Mouse (Mus musculus): ENCODE results near the gene Dhx33.

The Dhx33 gene

DNA sequence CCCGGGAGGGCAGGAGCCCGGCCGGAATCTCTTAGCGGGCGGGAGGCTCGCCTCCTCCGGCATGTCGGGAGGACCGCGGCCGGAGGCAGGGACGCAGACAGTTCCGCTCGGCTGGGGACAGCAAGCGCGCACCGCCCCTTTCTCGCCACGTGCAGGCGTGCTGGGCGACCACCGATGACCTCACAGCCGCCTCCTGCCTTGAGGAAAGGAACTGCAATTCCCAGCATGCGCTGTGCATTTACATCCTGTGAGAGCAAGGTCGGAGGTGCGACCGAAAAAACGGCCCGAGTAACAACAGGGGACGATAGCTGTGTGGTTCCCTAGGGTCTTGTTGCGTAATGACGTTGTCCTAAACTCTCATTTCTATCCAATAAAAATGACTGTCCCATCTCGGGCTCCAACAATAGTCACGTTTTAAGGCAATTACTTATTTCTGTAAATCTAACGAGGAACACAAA, at the start of gene Dhx33:
Gene Dhx33, minus strand, starts transcription at position 122 of the 458 bp plus-strand sequence.
- DNase-seq (ENCODE audit: low read depth in 1 of 2, low spot score in 2 of 2): peak; percentile 88 to 89

DNA sequence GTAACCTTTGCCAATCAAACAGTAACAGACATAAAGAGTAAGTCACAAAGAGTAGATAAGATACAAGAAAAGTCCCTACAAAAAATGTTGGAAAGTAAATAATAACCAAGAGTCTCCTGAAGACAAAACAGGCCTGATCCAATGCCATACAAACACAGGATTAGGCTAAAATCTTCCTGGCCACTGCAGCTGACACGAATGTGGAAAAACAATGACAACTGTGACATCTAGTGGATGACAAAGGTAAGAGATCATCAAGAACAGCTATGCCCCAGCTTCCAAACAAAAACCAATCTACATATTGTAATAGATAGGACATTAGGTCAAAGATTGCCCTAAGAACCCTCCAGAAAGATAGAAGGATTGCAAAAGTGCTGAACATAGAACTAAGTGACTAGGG, 48.3 kb upstream of the Dhx33 start:
- DNase-seq (ENCODE audit: low read depth in 1 of 2, low spot score in 2 of 2): no peak

DNA sequence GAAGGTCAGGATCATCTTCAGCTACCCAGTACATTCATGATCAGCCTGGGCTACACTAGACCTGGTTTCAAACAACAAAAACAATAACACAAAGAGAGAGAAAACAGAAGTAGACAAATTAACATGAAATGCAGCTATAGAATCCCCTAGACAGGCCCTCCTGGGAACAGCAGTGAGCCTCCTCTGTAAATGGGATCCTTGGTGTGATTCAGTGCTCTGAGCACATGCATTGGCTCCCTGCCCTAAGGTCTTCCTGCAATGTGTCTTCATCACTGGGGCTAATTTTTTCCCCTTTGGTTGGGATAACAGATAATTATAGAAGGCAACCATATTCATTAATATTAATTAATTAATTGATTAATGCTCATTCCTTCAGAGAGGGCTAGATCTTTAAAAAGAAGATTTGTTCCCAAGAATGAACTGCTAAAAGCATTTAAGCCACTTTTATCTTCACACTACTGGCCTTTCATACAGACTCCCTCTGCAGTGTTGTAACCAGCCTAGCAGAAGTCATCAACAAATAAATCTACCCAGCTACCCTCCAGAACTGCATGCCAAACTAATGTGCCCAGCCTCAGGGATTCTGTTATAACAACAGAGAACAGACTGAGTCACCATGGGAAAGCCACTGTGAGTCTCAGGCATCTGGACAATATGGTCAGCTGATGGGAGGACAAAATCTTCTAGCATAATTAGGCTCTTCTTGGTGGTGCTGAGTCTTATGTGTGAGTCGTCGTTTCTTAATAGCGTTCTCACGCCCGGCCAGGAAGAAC, 35.5 kb upstream of the Dhx33 start:
- DNase-seq (ENCODE audit: low read depth in 1 of 2, low spot score in 2 of 2): no peak

DNA sequence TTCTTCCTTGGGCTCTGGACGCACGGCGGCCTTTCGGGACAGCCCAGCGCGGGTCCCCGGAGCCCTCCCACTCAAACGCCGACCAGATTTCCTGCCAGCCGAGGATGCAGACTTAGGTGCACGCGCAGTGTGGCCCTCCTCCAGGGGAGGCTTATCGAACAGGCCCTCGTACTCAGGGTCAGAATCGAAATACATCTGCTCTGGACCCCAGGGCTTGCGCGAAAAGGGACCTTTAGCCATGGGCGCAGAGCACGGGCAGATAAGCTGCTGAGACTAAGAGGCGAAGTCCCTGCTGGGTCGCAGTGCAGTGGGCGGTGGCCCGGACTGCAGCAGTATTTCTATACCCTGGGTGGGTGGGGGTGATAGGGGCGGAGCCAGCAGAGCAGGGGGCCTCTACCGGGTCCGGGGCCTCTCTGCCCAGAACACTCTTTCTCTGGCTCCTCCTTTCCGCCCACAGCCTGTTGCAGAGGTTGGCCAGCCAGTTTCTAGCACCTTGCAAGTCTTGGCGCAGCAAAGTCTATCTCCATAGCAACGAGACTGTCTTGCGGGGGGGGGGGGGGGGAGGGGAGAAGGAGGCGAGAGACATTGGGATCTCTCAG, 29.0 kb upstream of the Dhx33 start, which contains the start of gene 6330403K07Rik:
Gene 6330403K07Rik, minus strand, starts transcription at position 351 of the 599 bp plus-strand sequence.
- no peak for DNase-seq (ENCODE audit: low read depth in 1 of 2, low spot score in 2 of 2)

DNA sequence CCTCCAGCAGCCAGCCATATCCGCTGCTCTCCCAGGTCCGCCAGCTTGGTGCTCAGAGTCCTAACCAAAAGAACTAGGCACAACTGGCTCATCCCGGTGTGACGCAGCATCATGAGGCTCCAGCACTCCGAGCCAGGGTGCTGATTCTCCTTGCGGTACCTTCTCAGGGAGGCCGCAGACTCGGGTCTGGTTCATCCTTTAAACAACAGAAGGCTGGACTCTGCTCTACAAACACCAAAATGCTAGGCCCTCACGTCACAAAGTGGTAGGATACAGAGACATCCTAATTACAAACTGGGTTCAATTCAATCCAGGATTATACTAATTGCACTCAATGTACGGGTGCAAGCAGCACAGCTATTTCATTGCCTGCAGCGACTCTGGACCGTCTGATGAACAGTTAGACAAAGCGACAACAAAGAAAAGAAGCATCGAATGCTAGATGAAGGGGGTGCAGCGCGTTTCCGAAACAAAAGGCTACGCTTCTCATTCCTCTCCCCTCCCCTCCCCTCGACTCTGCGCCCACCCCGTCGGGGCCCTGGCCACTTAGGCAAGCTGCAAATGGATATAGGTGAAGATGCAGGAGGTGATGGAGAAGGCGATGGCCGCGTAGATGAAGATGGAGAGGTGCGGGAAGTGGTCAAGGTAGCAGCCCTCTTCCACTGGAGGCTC, 28.4 kb upstream of the Dhx33 start:
- DNase-seq (ENCODE audit: low read depth in 1 of 2, low spot score in 2 of 2): no peak

DNA sequence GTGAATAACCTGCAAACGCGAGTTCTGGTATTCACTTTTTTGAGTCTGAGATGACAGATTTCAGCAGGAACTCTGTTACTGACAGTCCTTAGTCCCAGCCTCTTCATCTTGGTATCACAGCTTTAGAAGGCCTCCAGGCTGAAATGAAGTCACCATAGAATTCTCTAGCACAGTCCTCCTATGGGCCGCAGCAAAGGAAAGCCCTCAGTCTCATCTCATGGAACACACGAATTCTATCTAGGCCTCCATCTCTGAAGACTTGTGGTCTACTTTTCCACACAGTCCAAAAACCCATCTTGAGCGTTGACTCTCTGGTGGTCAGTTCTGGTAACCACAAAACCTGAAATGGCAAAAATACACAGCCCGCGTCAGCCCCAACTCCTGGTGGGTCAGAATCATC, 27.8 kb upstream of the Dhx33 start:
- DNase-seq (ENCODE audit: low read depth in 1 of 2, low spot score in 2 of 2): no peak

DNA sequence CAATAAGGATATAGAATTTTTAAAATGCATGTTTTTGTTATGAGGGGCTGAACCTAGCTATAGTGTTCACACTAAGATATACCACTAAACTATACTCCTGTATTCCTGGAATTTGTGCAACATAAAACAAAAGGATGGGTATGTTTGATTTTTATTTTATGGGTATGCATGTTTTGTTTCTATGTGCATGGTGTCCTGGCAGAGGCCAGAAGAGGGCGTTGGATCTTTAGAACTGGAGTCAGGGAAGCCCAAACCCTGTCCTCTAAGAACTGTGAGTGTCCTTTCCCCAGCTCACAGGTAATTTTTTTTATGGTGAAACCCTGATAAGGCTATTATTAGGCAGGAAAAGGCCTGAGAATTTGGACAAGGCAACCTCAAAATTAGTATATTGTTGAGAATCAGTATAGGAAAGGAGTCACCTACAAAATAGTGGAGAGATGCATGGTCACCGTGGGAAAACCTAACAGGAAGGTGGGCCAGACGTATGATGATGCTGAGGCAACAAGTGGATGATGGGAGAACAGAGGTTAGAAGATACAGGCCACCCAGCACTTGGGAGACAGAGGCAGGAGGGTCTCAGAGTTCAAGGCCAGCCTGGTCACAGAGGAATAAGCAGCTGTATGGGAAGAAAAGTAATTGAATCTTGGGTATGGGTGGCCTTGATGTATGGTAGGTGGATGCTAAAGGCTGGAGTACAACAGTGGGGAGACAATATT, 25.3 kb upstream of the Dhx33 start:
- DNase-seq (ENCODE audit: low read depth in 1 of 2, low spot score in 2 of 2): no peak

DNA sequence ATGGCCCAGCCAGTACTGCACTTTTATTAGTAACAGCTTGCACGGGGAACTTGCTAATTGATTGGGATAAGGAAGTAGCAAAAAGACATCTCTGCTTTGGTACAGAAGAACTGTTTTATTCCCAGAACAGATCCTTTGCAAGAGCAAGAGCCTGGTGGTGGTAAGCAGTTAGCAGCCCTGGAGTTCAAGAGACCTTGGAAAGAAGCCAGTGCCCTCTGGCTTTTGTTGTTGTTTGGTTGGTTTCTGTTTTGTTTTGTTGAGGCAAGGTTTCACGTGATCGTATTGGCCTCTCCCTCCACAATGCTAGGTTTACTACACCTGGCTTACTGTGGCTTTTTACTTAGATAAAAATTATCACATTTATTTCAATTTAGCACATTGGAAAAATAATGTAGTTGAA, 24.0 kb upstream of the Dhx33 start:
- DNase-seq (ENCODE audit: low read depth in 1 of 2, low spot score in 2 of 2): no peak

DNA sequence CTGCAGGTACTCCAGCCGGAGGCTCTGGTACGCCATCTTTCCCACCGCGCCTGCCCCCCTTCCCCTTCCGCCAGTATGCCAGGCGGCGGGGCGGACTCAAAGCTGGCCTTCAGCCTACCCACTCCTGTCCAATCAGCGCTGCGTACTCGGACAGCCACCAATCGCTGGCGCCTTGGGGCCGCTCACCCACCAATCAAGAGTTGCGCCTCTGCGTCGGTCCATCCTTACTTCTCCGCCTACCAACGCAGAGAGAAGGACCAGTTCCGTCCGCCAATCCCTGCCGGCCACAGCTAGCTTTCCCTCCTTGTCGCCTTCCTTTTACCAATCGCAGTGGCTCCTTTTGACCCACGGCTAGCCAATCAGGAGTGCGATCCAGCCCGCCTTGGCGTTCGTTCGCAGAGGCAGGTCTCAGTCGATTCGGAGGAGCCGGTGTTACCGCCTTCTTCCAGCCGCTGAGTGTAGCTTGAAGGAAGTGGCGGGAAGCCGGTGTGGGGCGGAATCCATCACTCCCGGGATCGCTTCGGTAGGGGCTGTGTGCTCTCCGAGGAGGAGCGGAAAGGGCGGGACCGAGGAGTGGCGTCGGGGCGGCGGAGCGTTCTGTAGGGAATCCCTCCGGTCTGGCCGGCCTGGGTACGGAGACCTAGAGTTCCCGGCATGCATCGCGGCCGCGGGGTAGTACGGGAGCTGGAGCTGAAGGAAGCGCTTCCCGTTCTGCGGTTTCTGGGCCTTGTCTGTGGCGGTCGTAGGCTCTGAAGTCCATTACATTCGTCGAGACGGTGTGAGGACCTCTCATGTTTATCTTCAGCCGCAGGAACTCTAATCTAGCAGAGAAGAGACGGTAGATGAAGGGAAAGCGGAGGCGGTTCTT, 15.2 kb upstream of the Dhx33 start, which contains the start of the genes Mis12 and Derl2:
Gene Mis12, plus strand, starts transcription at position 411 of the 868 bp plus-strand sequence.
Gene Derl2, minus strand, starts transcription at position 641 of the 868 bp plus-strand sequence.
- peak; percentile 94 to 99 for DNase-seq (ENCODE audit: low read depth in 1 of 2, low spot score in 2 of 2)

DNA sequence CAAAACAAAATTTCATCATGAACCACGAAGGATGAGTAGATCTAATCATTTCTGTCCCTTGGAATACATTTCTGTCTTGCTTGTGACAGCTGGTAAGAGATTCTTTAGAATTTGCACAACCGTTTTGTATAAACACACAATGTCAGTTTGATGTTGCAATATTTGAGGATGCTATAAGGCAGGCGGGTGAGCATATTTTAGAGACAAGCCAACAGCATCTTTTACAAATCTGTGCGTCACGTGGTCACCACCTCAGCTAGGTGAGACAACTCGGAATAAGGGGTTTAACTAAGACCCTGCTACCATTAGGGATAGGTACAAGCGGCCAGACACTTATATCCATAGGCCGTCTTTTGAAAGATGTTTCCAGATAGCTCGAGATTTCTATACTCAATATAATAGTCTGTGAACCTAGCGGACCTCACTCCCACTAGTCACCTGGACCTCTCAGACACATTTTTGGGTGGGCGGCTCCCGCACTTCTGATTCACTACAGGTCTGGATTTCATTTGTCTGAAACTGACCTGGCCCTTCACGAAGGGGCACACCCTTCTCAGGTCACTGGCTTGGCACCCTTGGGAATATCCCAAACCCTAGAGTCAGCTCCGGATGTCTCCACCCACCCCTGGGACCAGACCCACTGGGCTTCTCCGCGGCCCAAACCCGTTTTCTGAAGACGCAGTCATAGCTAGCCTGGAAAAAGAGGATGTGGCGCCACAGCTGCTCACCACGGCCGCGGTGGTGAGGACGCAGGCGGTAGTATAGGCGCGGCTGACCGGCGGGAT, 14.4 kb upstream of the Dhx33 start:
- DNase-seq (ENCODE audit: low read depth in 1 of 2, low spot score in 2 of 2): no peak

DNA sequence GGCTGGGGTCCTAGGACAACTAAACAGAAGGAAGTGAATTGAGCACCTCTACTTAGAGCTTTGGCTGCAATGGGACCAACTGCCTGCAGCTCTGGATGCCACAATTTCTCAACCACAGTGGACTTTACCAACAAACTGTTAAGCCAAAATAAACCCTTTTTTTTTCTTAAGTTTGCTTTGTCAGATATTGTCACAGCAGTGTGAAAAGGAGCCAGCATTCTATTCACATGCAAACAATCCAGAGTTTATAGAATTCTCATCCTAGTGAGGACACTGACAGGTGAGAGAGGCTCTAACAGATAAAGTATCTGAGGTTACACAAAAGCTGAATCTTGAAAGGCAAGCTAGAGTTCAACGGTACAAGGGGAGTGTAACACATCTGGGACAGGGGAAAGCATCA, 12.8 kb upstream of the Dhx33 start:
- DNase-seq (ENCODE audit: low read depth in 1 of 2, low spot score in 2 of 2): no peak

DNA sequence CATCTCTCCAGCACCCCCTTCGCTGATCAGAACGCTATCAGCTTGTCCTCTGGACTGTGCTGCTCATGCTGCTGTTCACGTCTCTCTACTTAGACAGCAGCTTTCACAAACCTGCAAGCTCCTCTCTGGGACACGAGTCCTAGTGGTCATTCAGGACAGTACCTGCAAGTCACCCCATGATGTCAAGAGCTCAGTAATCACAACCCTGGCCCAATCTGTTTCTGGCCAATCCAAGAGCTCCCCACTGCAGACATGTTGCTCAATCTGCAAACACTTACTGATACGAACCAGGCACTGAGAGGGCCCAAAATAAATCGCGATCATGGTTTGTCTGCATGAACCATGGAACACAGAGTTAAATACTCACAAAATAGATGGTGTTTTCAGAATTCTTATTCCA, 8.5 kb upstream of the Dhx33 start:
- no peak for DNase-seq (ENCODE audit: low read depth in 1 of 2, low spot score in 2 of 2)

DNA sequence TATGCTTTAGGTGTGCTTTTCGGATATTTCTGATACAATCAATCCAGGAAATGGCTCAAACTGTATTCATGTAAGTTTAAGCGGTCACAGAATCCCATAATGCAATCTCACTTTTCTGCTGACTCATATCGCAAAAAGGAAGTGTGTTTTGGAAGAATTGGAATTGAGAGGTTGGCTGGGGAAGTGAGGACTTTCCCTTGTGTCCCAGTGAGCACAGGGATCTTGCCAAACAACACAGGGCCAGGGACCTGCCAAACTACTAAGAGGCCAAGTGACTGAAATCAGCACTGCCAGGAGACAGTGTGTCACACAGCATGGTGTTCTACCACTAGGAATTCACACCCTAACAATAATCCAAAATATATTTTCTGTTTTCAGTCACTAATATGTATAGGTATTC, 4.1 kb upstream of the Dhx33 start:
- DNase-seq (ENCODE audit: low read depth in 1 of 2, low spot score in 2 of 2): no peak

DNA sequence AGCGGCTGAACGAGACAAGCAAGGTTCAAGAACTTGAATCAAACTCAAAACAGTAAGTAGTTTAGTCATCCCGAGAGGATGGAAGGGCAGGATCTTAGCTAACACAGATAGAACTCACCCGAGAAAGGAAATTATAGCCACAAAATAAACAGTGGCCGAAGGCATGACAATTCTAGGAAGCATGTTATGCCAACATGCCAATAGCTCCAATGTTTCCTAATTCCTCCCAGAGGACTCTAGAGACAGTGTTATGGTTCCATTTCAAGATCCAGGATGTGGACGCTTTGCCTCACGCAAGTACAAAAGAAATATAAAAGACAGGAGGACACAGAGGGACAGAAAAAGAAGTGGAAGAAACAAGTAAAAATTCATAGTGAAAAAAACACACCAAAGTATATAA, 3.6 kb upstream of the Dhx33 start:
- DNase-seq (ENCODE audit: low read depth in 1 of 2, low spot score in 2 of 2): no peak

DNA sequence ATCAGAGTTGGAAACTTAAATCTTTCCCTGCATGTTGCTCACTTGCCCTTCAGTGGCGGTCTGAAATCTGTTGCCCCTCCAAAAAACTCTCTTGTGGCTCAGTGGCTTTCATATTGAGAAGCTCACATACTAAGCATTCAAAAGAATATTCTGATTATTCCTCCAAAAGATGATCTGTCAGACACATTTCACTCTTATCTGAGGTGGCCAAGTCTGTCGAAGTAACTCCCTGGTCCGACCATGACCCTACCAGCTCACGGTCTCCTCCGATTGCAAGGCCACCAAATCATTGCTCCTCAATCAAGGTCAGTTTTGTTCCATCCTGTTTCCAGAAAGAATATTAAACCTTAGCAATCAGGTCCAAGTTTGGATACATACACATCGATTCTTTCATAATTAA, 2.8 kb upstream of the Dhx33 start:
- DNase-seq (ENCODE audit: low read depth in 1 of 2, low spot score in 2 of 2): no peak

DNA sequence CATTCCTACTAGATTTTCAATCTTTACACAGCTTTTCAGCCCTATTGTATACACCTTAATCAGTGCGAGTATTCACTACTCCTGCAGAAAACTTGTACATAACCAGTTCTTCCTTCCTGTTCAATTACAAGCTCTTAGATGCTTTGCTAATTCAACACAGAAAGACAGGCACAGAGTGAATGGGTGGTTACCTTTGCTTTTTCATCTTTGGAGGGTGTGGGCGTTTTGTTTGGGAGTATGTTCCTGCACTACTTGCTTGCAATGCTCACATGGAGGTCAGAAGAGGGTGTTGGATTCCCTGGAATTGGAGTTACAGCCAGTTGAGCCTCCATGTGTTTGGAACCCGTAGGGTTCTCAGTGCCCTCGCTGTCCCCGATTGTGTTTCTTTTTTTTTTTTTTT, 809 bp upstream of the Dhx33 start:
- no peak for DNase-seq (ENCODE audit: low read depth in 1 of 2, low spot score in 2 of 2)

DNA sequence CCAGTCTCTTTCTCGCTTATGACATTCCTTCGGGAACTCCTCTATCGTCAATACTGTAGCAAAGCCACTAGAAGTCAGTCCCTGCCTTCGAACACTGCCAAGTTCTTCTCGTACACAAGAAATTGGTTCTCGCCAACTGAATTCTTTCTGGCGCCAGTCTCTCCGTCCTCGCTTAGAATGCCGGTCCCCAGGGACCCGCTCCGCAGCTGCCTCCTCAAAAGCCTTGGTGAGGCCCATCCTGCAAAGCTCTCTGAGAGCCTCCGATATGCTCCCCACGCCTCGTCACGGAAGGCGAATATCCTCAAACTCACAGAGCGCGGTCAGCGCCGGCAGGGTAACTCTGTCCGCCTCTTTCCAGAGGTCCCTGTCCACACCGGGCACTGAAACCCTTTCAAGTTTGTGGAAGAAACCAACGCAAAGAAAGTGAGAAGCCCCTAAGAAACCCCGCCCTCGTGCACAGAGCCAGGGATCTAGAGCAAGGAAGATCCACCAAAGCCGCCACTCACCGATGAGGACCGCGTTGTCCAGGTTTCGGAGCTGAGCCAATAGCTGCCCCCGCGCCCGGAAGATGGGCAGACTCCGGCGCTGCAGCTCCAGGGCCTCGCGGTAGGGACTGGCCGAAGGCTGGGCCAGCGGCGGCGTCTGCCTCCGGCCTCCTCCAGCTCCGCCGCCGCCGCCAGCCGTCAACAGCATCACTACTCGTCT, 474 bp downstream of the Dhx33 start:
- no peak for DNase-seq (ENCODE audit: low read depth in 1 of 2, low spot score in 2 of 2)

DNA sequence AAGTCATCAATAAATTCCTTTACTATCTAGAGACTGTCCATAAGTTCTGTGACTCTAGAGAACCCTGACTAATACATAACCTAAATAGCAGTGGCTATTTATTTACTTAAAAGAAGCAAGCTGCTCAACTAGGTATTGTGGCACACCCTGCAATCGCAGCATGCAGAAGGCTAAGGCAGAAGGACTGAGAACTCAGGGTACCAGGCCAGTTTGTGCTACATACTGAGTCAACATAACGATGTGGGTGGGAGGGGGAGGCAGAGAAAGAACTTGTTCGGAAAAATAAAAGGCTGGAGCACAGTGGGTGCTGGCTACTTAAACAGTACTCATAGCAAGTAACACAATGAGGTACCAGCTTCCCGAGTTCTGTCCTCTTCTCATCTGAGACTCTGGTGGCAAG, 3.1 kb downstream of the Dhx33 start:
- DNase-seq (ENCODE audit: low read depth in 1 of 2, low spot score in 2 of 2): no peak

Data from monocyte, adult 2 months (primary cell).